Mouse (Mus musculus): ENCODE data around the gene Klhl3. TPM values are rescaled to one million over a fixed set of nuclear protein-coding genes. Genes with fewer than 3 reads are reported as not detected.

Gene Klhl3
- 5.1 and 5.4 TPM in 2 replicates for polyA plus RNA-seq (2012; rRNA removed)

GRCm38 (mm10) chr13:58113061-58113900, at the start of gene Klhl3:
Klhl3 (minus strand) TSS chr13:58113592.

GRCm38 (mm10) chr13:58157447-58158098, 44.2 kb upstream of the Klhl3 start, which contains the start of gene Idnk:
Idnk (plus strand) TSS chr13:58157649.

GRCm38 (mm10) chr13:58128396-58128767, 15.0 kb upstream of the Klhl3 start, which contains the start of gene Hnrnpa0:
Hnrnpa0 (minus strand) TSS chr13:58128556.

Other genes with a start within 250 kb of the Klhl3 start
- gene Spock1, start 205.3 kb downstream of the Klhl3 start, polyA plus RNA-seq (2012; rRNA removed) = 2.5 TPM in 2 replicates
- 223 and 343 TPM in 2 replicates for gene Hnrnpa0, start 15.0 kb upstream of the Klhl3 start, polyA plus RNA-seq (2012; rRNA removed)
- 12.2 and 14.2 TPM in 2 replicates for gene Idnk, start 44.1 kb upstream of the Klhl3 start, polyA plus RNA-seq (2012; rRNA removed)
- gene Ubqln1, start 102.1 kb upstream of the Klhl3 start, polyA plus RNA-seq (2012; rRNA removed) = 177 and 219 TPM in 2 replicates
- 19.3 and 23.9 TPM in 2 replicates for gene Gkap1, start 162.1 kb upstream of the Klhl3 start, polyA plus RNA-seq (2012; rRNA removed)
- 0.62 and 0.67 TPM in 2 replicates for gene Kif27, start 245.5 kb upstream of the Klhl3 start, polyA plus RNA-seq (2012; rRNA removed)